Mouse (Mus musculus): Measurements from ENCODE around the gene Cks2. TPM values are rescaled to one million over a fixed set of nuclear protein-coding genes. Genes with fewer than 3 reads are reported as not detected.
"Not testable (repeated sequence)": the region's sequence is repeated elsewhere in the genome, so short reads cannot be mapped to it uniquely, and the experiment has no call there.

Gene Cks2
- total RNA-seq, 1 experiment from 2014 or later, result 181 TPM

GRCm38 (mm10) chr13:51668195-51668594 lies 23.2 kb downstream of the Cks2 start:
- not testable (repeated sequence) for ATAC-seq (replicated peaks; ENCODE audit: insufficient number of reproducible peaks, low FRiP score, low TSS enrichment, poor library complexity, severe bottlenecking)

DNA sequence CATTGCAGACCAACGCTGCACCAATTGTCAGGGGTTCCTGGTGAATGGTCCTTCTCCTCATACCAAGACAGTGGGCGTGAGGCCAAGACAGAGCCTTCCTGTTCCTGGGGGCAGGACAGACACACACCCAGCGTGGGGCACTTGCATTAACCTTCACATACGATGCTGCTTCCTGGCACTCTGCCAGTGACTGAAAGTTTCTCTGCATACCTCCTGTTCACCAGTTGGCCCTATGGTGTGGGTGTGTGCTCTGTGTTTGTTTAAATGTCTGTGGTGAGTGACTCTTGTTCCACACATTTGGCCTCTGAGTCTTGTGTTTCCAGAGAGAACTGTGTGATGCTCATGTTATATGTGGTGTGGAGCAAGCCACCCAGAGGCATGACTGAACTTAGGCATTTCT lies 31.6 kb downstream of the Cks2 start:
- no peak for ATAC-seq (replicated peaks; ENCODE audit: insufficient number of reproducible peaks, low FRiP score, low TSS enrichment, poor library complexity, severe bottlenecking)

DNA sequence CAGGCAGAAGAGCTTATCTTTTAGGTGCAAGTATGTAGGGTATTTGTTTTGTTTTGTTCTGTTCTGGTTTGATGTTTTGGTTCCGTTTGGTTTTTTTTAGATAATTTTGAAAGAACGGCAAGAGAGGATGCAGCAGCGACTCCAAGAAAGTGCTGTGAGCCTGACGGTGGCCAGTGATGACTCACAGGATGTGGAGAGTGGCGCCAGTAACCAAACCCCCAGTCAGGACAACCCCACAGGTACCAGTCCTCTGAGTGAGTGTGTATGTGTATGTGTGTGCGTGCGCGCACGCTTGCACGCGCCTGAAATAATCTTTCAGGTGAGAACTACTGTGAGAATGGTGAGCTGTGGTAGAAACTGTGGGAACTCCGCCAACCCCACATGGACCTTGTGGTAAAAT lies 32.0 kb downstream of the Cks2 start:
- no peak for ATAC-seq (replicated peaks; ENCODE audit: insufficient number of reproducible peaks, low FRiP score, low TSS enrichment, poor library complexity, severe bottlenecking)

DNA sequence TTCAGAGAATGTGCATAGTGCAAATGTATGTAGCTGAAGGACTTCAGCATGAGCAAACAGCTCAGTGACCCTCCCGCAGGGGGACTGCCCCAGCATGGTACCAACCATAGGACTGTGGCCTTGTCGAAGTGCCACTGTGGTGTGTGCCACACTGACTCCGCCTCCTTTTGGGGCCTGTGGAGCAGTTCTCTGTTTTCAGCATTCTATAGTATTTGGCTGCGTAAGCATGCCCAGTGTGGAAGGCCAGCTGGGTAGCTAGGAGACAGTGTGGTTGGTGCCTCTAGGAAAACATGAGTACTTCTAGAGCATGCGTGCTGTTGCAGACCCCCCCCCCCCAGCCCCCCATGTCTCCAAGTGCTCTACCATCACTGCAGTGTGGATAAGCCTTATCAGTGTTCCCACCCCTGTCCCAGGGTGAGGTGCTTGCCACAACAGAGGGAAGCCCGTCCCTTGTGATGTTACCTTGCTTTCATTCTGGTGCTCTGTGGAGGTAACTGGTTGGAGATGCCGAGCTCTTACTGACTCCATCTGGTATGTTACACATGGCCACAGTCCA lies 32.7 kb downstream of the Cks2 start:
- no peak for ATAC-seq (replicated peaks; ENCODE audit: insufficient number of reproducible peaks, low FRiP score, low TSS enrichment, poor library complexity, severe bottlenecking)

DNA sequence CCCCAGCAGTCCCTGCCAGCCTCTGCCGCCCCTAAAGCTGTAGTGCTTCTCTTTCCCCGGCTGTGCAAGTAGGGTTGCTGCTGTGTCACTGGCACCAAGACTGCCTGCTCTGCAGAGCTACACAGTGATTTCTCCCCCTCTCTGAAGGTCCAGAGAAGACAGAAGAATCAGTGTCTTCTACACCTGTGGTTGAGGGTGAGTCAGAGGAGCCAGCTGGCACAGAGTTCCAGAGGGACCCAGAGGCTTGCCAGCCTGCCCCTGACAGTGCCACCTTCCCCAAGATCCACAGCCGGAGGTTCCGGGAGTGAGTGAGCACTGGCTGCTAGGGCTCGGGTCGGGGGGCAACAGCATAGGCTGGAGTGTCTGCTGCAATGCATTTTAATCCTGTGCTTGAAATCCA lies 33.7 kb downstream of the Cks2 start:
- no peak for ATAC-seq (replicated peaks; ENCODE audit: insufficient number of reproducible peaks, low FRiP score, low TSS enrichment, poor library complexity, severe bottlenecking)

DNA sequence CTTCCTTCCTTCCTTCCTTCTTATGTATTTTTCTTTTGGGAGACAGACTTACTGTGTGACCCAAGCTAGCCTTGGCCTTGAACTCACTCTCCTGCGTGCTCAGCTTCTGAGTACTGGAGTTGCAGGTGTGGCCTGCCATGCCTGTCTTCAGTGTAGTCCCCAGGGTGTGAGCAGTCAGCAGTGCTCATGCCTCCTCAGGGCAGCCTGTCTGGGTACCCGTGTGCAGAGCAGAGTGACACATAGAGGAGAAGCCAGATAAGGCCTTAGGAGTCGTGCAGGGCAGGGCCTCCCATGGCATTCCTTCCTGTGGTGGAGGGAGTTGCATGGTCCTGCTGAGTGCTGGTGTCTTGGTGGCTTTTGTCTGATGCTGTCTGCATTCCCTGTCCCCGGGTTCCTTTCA lies 34.3 kb downstream of the Cks2 start:
- ATAC-seq (replicated peaks; ENCODE audit: insufficient number of reproducible peaks, low FRiP score, low TSS enrichment, poor library complexity, severe bottlenecking), result no peak

DNA sequence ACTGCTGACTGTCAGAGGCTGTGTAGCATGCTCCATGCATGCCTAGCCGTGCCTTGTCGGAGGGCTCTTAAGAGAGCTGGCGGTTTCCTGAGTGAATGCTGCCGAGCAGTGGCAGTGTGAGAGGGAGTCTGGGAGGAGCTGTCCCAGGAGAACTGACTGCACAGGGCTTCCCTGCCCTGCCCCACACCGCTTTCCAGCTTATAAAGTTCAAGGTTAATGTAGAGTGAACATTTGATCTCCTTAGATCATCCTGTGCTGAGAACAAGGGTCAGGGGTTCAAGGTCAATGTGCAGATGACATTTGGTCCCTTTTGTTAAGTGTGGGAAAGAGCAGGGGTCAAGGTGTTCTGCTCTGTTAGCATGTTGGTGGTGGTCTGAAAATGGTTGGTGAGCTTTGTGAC lies 36.0 kb downstream of the Cks2 start:
- no peak for ATAC-seq (replicated peaks; ENCODE audit: insufficient number of reproducible peaks, low FRiP score, low TSS enrichment, poor library complexity, severe bottlenecking)

GRCm38 (mm10) chr13:51681634-51682033 lies 36.6 kb downstream of the Cks2 start:
- no peak for ATAC-seq (replicated peaks; ENCODE audit: insufficient number of reproducible peaks, low FRiP score, low TSS enrichment, poor library complexity, severe bottlenecking)

- no peak for ATAC-seq (replicated peaks; ENCODE audit: insufficient number of reproducible peaks, low FRiP score, low TSS enrichment, poor library complexity, severe bottlenecking)
Observed at GRCm38 (mm10) chr13:51685290-51685966, 40.4 kb downstream of the Cks2 start.

DNA sequence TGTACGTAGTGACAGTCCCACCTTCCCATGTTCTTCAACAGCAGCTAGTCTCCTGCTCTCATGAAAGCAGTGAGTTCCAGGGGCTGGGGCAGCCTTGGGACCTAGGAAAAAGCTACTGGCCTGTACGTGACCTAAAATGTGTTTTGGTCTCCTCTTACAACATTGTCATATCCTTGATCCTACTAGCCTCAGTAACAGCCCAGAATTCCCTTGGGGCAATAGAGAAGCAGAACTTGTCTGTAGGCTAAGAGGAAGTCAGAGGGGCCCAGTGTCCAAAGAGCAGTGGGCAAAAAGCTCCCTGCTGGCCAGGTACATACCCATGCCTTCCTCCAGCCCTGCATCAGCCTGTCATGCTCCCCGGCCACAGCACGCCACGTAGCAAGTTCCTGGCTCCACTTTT lies 41.9 kb downstream of the Cks2 start:
- peak; percentile 49; the same call in 1 of the 2 replicates for ATAC-seq (replicated peaks; ENCODE audit: insufficient number of reproducible peaks, low FRiP score, low TSS enrichment, poor library complexity, severe bottlenecking)

GRCm38 (mm10) chr13:51688688-51689087 lies 43.7 kb downstream of the Cks2 start:
- no peak for ATAC-seq (replicated peaks; ENCODE audit: insufficient number of reproducible peaks, low FRiP score, low TSS enrichment, poor library complexity, severe bottlenecking)

- peak; percentile 80 for ATAC-seq (replicated peaks; ENCODE audit: insufficient number of reproducible peaks, low FRiP score, low TSS enrichment, poor library complexity, severe bottlenecking)
Observed at GRCm38 (mm10) chr13:51696481-51696880, 51.4 kb downstream of the Cks2 start.

- no peak for ATAC-seq (replicated peaks; ENCODE audit: insufficient number of reproducible peaks, low FRiP score, low TSS enrichment, poor library complexity, severe bottlenecking)
Observed at GRCm38 (mm10) chr13:51697455-51697854, 52.4 kb downstream of the Cks2 start.

GRCm38 (mm10) chr13:51697897-51698296 lies 52.9 kb downstream of the Cks2 start:
- ATAC-seq (replicated peaks; ENCODE audit: insufficient number of reproducible peaks, low FRiP score, low TSS enrichment, poor library complexity, severe bottlenecking), result no peak

GRCm38 (mm10) chr13:51698318-51698717 lies 53.3 kb downstream of the Cks2 start:
- no peak for ATAC-seq (replicated peaks; ENCODE audit: insufficient number of reproducible peaks, low FRiP score, low TSS enrichment, poor library complexity, severe bottlenecking)

Other genes starting within 250 kb of the Cks2 start
- gene S1pr3, start 236.6 kb upstream of the Cks2 start, total RNA-seq (2017), result 0.21 TPM in 1 of 3 replicates, not detected in the others
- gene Shc3, start 75.8 kb upstream of the Cks2 start, total RNA-seq (2017), result not detected in 3 replicates
- 44.5 to 74.8 TPM (median 45.5 TPM) in 3 replicates for gene Secisbp2, start 6.5 kb downstream of the Cks2 start, total RNA-seq (2017)
- gene Sema4d, start 148.5 kb downstream of the Cks2 start, total RNA-seq (2017), result 134 to 201 TPM (median 136 TPM) in 3 replicates
- gene Gadd45g, start 201.4 kb downstream of the Cks2 start, total RNA-seq (2017), result 17.5 to 34.3 TPM (median 24.0 TPM) in 3 replicates

All from monocyte, adult 5-6 weeks (primary cell).